Mouse (Mus musculus) stomach, embryonic 14.5 days (tissue): Measurements from ENCODE around the gene Tmco4. TPM values are rescaled to one million over a fixed set of nuclear protein-coding genes. Genes with fewer than 3 reads are reported as not detected.

Experiments
- ATAC-seq: fragments of 200-750 bp; cut with Nextera tagmentation; 2 replicates; pipeline ENCODE4 v1.8.0; 2017; ENCODE audit warnings: low read depth, moderate TSS enrichment; ENCODE audit not compliant: insufficient number of reproducible peaks, insufficient read depth, low FRiP score
- H3K27ac ChIP-seq: fragments of 300-500 bp; sonication (generic); 2 replicates; pipeline ENCODE4 v1.5.1; 2014; ENCODE audit warnings: mild to moderate bottlenecking, low read length, moderate library complexity, mixed read lengths
- H3K27me3 ChIP-seq: fragments of 300-500 bp; sonication (generic); 2 replicates; pipeline ENCODE4 v1.6.1; 2014; ENCODE audit warnings: low read length, control low read depth, mixed read lengths; ENCODE audit not compliant: control insufficient read depth, insufficient read depth
- H3K36me3 ChIP-seq: fragments of 300-500 bp; sonication (generic); 2 replicates; pipeline ENCODE4 v1.6.1; 2014; ENCODE audit warnings: mild to moderate bottlenecking, control low read depth, low read length, moderate library complexity, mixed read lengths; ENCODE audit not compliant: control insufficient read depth, insufficient read depth
- H3K4me1 ChIP-seq: fragments of 300-500 bp; sonication (generic); 2 replicates; pipeline ENCODE4 v1.6.1; 2014; ENCODE audit warnings: low read length, control low read depth, mixed read lengths; ENCODE audit not compliant: control insufficient read depth, insufficient read depth
- H3K4me2 ChIP-seq: fragments of 300-500 bp; sonication (generic); replicated peaks from 2 replicates; pipeline ENCODE4 v1.6.1; 2014; ENCODE audit warnings: low read depth, low read length, control low read depth
- H3K4me3 ChIP-seq: fragments of 300-500 bp; sonication (generic); 2 replicates; pipeline ENCODE4 v1.5.1; 2014; ENCODE audit warnings: low read depth, low read length, control low read depth
- H3K9ac ChIP-seq: fragments of 300-500 bp; sonication (generic); replicated peaks from 2 replicates; pipeline ENCODE4 v1.6.1; 2014; ENCODE audit warnings: low read depth, mild to moderate bottlenecking, control low read depth, low read length, moderate library complexity, mixed read lengths
- H3K9me3 ChIP-seq: fragments of 300-500 bp; sonication (generic); 2 replicates; pipeline ENCODE4 v1.6.1; 2016; ENCODE audit warnings: low read depth, low read length, control low read depth; ENCODE audit not compliant: control insufficient read depth
- WGBS: fragments of 180-500 bp; shearing (Covaris S2); extraction: QIAGEN DNeasy Blood & Tissue Kit; methylation state at CpG from one replicate; pipeline ENCODE4 v1.1.7; 2014; 5-methylcytosine and 5-hydroxymethylcytosine counted together
- polyA plus RNA-seq: library from polyadenylated mRNA; unstranded; fragments of >200 nt; fragmentation: Nextera tagmentation; extraction: Ambion mirVana; gene quantifications from 2 replicates; pipeline ENCODE4 v1.2.1, GENCODE M21; 2014

Tmco4 gene
- polyA plus RNA-seq, 1 experiment from 2014 or later = 6.6 TPM

GRCm38 (mm10) chr4:138943730-138944129 is 29.0 kb upstream of the Tmco4 start:
- peaks cover 4% of the 10 kb centered on the region; the same call in 1 of the 2 replicates for H3K4me1 ChIP-seq
- WGBS = 30% methylated on average over 15 of the region's 15 CpGs
- no peaks in the 10 kb centered on the region for H3K36me3 ChIP-seq
- H3K9ac ChIP-seq = no peak overlapping the region
- H3K4me3 ChIP-seq = no peak overlapping the region
- H3K4me2 ChIP-seq = peak overlapping the region; percentile 8; the same call in 1 of the 2 replicates
- peak; percentile 34; the same call in 1 of the 2 replicates for ATAC-seq
- H3K9me3 ChIP-seq = no peaks in the 10 kb centered on the region
- H3K27me3 ChIP-seq = no peaks in the 10 kb centered on the region
- no peak overlapping the region for H3K27ac ChIP-seq

GRCm38 (mm10) chr4:138948257-138948656 is 24.4 kb upstream of the Tmco4 start:
- Histone ChIP-seq H3K4me2 (no peak overlapping the region), H3K27ac (no peak overlapping the region), H3K4me1 (no peaks in the 10 kb centered on the region), H3K36me3 (no peaks in the 10 kb centered on the region), H3K27me3 (no peaks in the 10 kb centered on the region), H3K9ac (no peak overlapping the region), H3K9me3 (no peaks in the 10 kb centered on the region), H3K4me3 (no peak overlapping the region)
- 89% methylated on average over 2 of the region's 2 CpGs for WGBS
- no peak for ATAC-seq

GRCm38 (mm10) chr4:138958612-138959011 is 14.1 kb upstream of the Tmco4 start:
- no peak overlapping the region for H3K27ac ChIP-seq
- no peak overlapping the region for H3K9ac ChIP-seq
- H3K9me3 ChIP-seq = no peaks in the 10 kb centered on the region
- H3K4me2 ChIP-seq = no peak overlapping the region
- H3K27me3 ChIP-seq = no peaks in the 10 kb centered on the region
- no peak overlapping the region for H3K4me3 ChIP-seq
- no peaks in the 10 kb centered on the region for H3K36me3 ChIP-seq
- no peak for ATAC-seq
- no peaks in the 10 kb centered on the region for H3K4me1 ChIP-seq
- 80% methylated on average over 9 of the region's 9 CpGs for WGBS

GRCm38 (mm10) chr4:138959120-138959519 is 13.6 kb upstream of the Tmco4 start:
- no peak overlapping the region for H3K9ac ChIP-seq
- no peak overlapping the region for H3K27ac ChIP-seq
- no peaks in the 10 kb centered on the region for H3K4me1 ChIP-seq
- no peaks in the 10 kb centered on the region for H3K36me3 ChIP-seq
- H3K4me3 ChIP-seq = no peak overlapping the region
- H3K27me3 ChIP-seq = no peaks in the 10 kb centered on the region
- no peak for ATAC-seq
- 78% methylated on average over 15 of the region's 15 CpGs for WGBS
- no peak overlapping the region for H3K4me2 ChIP-seq
- H3K9me3 ChIP-seq = no peaks in the 10 kb centered on the region

- Histone ChIP-seq H3K27ac (no peak overlapping the region), H3K4me1 (no peaks in the 10 kb centered on the region), H3K4me3 (no peak overlapping the region), H3K4me2 (no peak overlapping the region), H3K36me3 (no peaks in the 10 kb centered on the region), H3K9me3 (no peaks in the 10 kb centered on the region), H3K27me3 (no peaks in the 10 kb centered on the region), H3K9ac (no peak overlapping the region)
- 79% methylated on average over 7 of the region's 7 CpGs for whole genome bisulfite sequencing
- ATAC-seq = no peak
Measured at GRCm38 (mm10) chr4:138959926-138960325, 12.8 kb upstream of the Tmco4 start.

GRCm38 (mm10) chr4:138962719-138963118 is 10.0 kb upstream of the Tmco4 start:
- Histone ChIP-seq H3K4me2 (no peak overlapping the region), H3K27me3 (no peaks in the 10 kb centered on the region), H3K36me3 (no peaks in the 10 kb centered on the region), H3K4me3 (no peak overlapping the region), H3K9me3 (no peaks in the 10 kb centered on the region), H3K27ac (no peak overlapping the region), H3K4me1 (no peaks in the 10 kb centered on the region), H3K9ac (no peak overlapping the region)
- WGBS = 85% methylated on average over 5 of the region's 5 CpGs
- no peak for ATAC-seq

- H3K36me3 ChIP-seq = no peaks in the 10 kb centered on the region
- H3K27ac ChIP-seq = peak overlapping the region; percentile 61; the same call in 1 of the 2 replicates
- no peaks in the 10 kb centered on the region for H3K9me3 ChIP-seq
- H3K9ac ChIP-seq = no peak overlapping the region
- ATAC-seq = no peak
- H3K4me3 ChIP-seq = no peak overlapping the region
- H3K4me1 ChIP-seq = peaks cover 4% of the 10 kb centered on the region; the same call in 1 of the 2 replicates
- H3K27me3 ChIP-seq = no peaks in the 10 kb centered on the region
- no peak overlapping the region for H3K4me2 ChIP-seq
- WGBS = 51% methylated on average over 5 of the region's 5 CpGs
Measured at GRCm38 (mm10) chr4:138965871-138966270, 6.8 kb upstream of the Tmco4 start.

GRCm38 (mm10) chr4:138966866-138967265 is 5.8 kb upstream of the Tmco4 start, which contains the start of gene Rnf186:
Gene Rnf186, plus strand, starts transcription at chr4:138967112.
- Histone ChIP-seq H3K27ac (peak within 1 kb of the TSS; percentile 71), H3K27me3 (no peaks in the 10 kb centered on the region), H3K36me3 (no peaks in the 10 kb centered on the region), H3K4me2 (peak within 1 kb of the TSS; percentile 28), H3K9ac (no peak within 1 kb of the TSS), H3K4me3 (peak within 1 kb of the TSS; percentile 12; the same call in 1 of the 2 replicates), H3K9me3 (no peaks in the 10 kb centered on the region), H3K4me1 (peaks cover 6% of the 10 kb centered on the region; the same call in 1 of the 2 replicates)
- ATAC-seq = peak; percentile 85
- WGBS = 67% methylated on average over 13 of the region's 13 CpGs

GRCm38 (mm10) chr4:138967485-138967884 is 5.2 kb upstream of the Tmco4 start:
- H3K9me3 ChIP-seq = no peaks in the 10 kb centered on the region
- H3K4me2 ChIP-seq = peak overlapping the region; percentile 28
- peaks cover 12% of the 10 kb centered on the region; the same call in 1 of the 2 replicates for H3K4me1 ChIP-seq
- 88% methylated on average over 15 of the region's 15 CpGs for WGBS
- no peak overlapping the region for H3K9ac ChIP-seq
- 0 out of 2 replicates have a peak overlapping the region, but pooled peaks have one; percentile 12 for H3K4me3 ChIP-seq
- no peak for ATAC-seq
- H3K27me3 ChIP-seq = no peaks in the 10 kb centered on the region
- H3K36me3 ChIP-seq = no peaks in the 10 kb centered on the region
- peak overlapping the region; percentile 71; the same call in 1 of the 2 replicates for H3K27ac ChIP-seq
